Mouse (Mus musculus): ENCODE measurements around the gene Trim67. TPM values are rescaled to one million over a fixed set of nuclear protein-coding genes. Genes with fewer than 3 reads are reported as not detected.

Gene Trim67
- total RNA-seq, 2 experiments from 2014 or later, result 2.0 to 2.2 TPM

DNA sequence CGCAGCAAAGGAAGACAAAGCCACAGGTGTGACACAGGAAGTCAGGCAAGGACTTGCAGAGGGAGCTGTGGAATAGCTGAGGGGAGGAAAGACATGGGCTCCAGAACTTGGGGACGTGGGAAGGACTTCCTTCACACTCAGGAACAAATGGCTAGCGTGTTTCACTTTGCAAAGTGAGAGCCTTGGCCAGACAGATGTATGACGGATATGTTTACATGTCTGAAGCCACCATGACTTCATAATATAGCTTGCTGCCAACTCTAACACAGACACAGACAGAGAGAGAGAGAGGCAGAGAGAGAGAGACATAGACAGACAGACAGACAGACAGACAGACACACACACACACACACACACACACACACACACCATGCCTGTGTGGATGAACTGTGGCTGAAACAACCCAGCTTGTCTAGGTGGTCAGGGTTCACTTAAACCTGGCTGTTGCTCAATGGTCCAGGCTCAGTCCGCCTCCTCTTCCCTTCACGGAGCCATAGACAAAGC is 26.8 kb downstream of the Trim67 start:
- no peak for TF ChIP-seq CTCF (IDR thresholded peaks at IDR 0.05)
- DNase-seq (ENCODE audit: extremely low spot score in 1 of 2, low spot score in 2 of 2), result no peak
- intact Hi-C loops (cut with DNase I), result no loop called here
- Histone ChIP-seq H3K27ac (no peak overlapping the region), H3K4me3 (no peak overlapping the region)

DNA sequence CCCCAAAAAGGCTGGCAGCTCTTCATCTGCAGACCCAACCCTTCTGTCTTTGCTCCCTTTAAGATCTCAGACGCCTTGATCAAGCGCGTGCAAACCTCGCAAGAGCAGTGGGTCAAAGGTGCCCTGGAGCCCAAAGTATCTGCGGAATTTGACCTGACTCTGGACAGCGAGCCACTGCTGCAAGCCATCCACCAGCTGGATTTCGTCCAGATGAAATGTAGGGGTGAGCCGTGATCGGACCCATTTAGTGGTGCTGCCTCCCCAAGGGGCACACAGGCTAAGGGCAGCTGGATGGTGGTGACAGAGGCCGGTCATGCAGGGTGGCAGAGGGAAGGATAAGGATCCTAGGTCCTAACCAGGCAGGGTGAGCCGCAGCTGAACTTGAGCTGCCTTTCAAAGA is 27.2 kb downstream of the Trim67 start:
- H3K27ac ChIP-seq, result no peak overlapping the region
- TF ChIP-seq CTCF (IDR thresholded peaks at IDR 0.05), result no peak
- H3K4me3 ChIP-seq, result no peak overlapping the region
- no peak for DNase-seq (ENCODE audit: extremely low spot score in 1 of 2, low spot score in 2 of 2)
- intact Hi-C loops (cut with DNase I), result no loop called here

DNA sequence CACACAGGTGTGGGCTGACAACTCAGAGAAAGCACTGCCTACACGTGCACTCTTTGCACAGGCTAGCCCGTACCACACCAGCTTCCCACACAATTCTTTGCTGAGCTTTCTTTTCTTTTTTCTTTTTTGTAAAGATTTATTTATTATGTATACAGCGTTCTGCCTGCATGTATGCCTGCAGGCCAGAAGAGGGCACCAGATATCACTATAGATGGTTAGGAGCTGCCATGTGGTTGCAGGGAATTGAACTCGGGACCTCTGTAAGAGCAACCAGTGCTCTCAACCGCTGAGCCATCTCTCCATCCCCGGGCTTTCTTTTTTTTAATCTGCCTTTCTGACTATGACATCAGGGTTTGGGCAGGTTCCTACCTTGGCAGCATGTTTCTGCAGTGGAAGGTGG is 30.6 kb downstream of the Trim67 start:
- intact Hi-C loops (cut with DNase I), result no loop called here
- Histone ChIP-seq H3K27ac (no peak overlapping the region), H3K4me3 (no peak overlapping the region)
- DNase-seq (ENCODE audit: extremely low spot score in 1 of 2, low spot score in 2 of 2), result no peak
- peak; percentile 34 for TF ChIP-seq CTCF (IDR thresholded peaks at IDR 0.05)

DNA sequence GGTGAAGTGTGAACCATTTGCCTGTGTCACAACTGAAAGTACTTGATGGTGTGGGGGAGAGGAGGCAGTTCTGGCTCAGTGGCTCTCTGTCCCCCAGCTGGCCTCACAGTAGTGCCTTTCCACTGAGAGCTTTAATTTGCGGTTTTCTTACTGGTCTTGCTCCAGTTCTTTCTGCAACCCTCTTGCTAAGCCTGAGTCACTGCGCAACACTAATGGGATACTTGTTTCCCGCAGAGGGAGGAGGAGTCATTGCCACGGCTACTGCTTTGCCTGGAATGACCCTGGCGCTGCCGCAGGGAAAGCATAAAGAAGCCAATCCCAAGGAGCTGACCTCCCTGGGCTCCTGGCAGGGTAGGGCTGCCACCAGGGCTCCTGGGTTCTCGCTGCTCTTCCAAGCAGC is 33.8 kb downstream of the Trim67 start:
- DNase-seq (ENCODE audit: extremely low spot score in 1 of 2, low spot score in 2 of 2), result no peak
- H3K4me3 ChIP-seq, result no peak overlapping the region
- H3K27ac ChIP-seq, result no peak overlapping the region; the same call in 1 of the 2 replicates
- intact Hi-C loops (cut with DNase I), result loop anchor here (5.0 kb wide), 1 partner anchor 89 kb away; no protein-coding TSS in a partner anchor
- TF ChIP-seq CTCF (IDR thresholded peaks at IDR 0.05), result no peak

DNA sequence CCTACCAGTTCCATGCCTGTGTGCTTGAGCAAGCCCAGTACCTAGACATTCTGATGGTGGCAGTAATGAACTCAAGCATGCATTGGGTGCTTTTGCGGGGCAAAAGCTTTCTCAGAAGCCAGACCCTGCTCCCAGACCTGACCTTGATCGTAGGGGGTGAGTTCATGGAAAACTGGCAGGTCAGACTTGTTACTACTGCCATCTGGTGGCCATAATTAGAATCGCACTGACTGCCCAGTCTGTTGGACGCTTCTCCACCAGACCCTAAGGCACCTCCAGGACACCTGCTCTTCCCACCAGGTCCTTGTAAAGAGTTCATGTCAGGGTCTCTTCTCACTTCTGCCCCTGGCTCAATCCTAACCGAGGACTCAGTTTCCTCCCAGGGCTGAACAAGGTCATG is 34.5 kb downstream of the Trim67 start:
- DNase-seq (ENCODE audit: extremely low spot score in 1 of 2, low spot score in 2 of 2), result peak; percentile 36 to 48
- Histone ChIP-seq H3K4me3 (no peak overlapping the region), H3K27ac (no peak overlapping the region)
- intact Hi-C loops (cut with DNase I), result loop anchor here (5.0 kb wide), 1 partner anchor 90 kb away; no protein-coding TSS in a partner anchor
- TF ChIP-seq CTCF (IDR thresholded peaks at IDR 0.05), result peak; percentile 92

DNA sequence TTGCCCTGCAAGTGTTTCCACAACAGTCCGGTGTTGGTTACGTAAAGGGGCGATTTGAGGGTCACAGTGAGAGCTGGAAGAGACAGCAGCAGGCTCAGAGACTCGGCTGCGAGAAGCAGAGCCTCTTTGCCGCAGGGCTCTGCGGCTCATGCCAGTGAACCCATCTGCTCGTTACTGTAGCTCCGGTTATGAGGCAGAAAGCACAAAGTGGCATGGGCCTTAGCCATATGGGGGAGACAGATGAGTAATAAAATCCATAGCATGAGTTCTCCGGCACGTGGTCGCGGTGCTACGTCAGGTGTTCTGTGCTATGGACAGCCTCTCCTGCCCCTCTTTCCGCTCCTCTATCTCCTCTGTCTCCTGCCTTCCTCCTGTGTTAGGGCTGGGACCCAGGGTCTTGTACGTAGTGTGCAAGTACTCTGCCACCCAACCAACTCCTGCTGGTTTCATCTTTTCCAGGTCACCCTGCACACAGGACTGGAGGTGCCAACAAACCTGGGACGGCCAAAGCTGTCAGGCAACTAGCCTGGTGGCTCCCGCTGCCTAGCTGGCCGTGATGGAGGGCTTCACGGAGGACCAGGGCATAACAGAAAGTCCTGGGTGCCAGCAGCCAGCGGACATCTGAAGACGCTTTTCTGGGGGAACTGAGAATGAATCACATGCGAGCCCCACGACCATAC is 35.8 kb downstream of the Trim67 start:
- intact Hi-C loops (cut with DNase I), result loop anchor here (5.0 kb wide), 1 partner anchor 91 kb away; no protein-coding TSS in a partner anchor
- Histone ChIP-seq H3K4me3 (no peak overlapping the region), H3K27ac (no peak overlapping the region)

DNA sequence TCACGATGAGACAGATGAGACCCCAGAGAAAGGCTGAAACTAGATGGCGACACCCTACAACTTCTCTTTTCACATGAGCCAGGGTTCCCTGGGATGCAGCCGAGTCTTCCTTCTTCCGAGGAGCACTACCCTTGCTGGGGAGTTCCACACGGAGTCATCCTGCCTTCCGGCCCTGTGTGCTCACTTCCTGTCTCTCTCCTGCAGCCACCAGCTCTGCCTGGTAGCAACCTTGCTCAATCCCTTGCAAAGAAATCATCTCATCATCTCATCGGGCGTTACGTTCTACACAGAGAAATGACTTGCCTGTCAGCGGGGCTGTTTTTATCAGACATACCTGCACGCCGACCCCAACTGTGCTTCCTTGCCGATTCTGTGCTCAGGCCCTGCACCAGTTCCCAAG is 37.2 kb downstream of the Trim67 start:
- H3K4me3 ChIP-seq, result no peak overlapping the region
- DNase-seq (ENCODE audit: extremely low spot score in 1 of 2, low spot score in 2 of 2), result no peak
- intact Hi-C loops (cut with DNase I), result no loop called here
- TF ChIP-seq CTCF (IDR thresholded peaks at IDR 0.05), result no peak
- H3K27ac ChIP-seq, result no peak overlapping the region

More for the DNA sequence above, 35.8 kb downstream of the Trim67 start:
- no peak for TF ChIP-seq CTCF (IDR thresholded peaks at IDR 0.05)
- peak in 1 of 2 experiments; percentile 18 for DNase-seq (ENCODE audit: extremely low spot score in 1 of 2, low spot score in 2 of 2)

DNA sequence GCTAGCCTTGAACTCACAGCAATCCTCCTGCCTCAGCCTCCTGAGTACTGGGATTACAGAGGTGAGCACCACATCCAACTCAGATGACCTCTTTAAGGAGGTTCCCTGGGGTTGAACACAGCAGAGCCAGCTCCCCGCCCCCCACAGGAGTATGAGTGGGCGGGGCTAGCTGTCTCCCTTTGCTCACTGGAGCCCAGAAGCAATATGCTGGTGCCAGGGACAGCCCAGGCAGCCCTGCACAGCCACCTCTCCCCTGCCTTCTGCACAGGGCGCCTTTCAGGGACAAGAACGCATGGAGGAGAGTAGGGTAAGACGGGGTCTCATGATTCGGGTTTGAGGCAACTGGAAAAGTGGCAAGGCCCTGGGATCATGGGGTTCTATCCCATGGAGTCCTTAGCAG is 38.6 kb downstream of the Trim67 start:
- DNase-seq (ENCODE audit: extremely low spot score in 1 of 2, low spot score in 2 of 2), result no peak
- no peak for TF ChIP-seq CTCF (IDR thresholded peaks at IDR 0.05)
- Histone ChIP-seq H3K27ac (no peak overlapping the region), H3K4me3 (no peak overlapping the region)
- intact Hi-C loops (cut with DNase I), result no loop called here

DNA sequence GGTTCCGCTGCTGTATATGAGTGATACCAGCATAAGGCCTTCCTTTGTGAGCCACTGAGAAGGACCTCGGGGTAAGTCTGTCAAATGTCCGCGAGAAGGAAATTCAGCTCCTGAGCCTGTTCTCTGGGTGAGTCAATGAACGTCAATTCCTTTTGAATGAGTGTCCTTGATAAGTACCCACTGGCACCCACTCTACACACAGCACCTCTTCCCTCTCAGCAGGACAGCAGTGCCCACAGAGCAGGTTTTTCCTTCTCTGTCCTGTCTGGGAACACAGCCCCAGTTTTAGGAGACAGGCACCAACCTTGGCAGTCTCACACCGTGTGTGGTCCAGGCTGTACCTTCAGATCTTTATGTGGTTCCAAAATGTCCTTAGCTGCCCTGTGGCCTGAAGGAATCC is 39.0 kb downstream of the Trim67 start:
- Histone ChIP-seq H3K27ac (no peak overlapping the region), H3K4me3 (no peak overlapping the region)
- no peak for TF ChIP-seq CTCF (IDR thresholded peaks at IDR 0.05)
- no peak for DNase-seq (ENCODE audit: extremely low spot score in 1 of 2, low spot score in 2 of 2)
- intact Hi-C loops (cut with DNase I), result no loop called here

DNA sequence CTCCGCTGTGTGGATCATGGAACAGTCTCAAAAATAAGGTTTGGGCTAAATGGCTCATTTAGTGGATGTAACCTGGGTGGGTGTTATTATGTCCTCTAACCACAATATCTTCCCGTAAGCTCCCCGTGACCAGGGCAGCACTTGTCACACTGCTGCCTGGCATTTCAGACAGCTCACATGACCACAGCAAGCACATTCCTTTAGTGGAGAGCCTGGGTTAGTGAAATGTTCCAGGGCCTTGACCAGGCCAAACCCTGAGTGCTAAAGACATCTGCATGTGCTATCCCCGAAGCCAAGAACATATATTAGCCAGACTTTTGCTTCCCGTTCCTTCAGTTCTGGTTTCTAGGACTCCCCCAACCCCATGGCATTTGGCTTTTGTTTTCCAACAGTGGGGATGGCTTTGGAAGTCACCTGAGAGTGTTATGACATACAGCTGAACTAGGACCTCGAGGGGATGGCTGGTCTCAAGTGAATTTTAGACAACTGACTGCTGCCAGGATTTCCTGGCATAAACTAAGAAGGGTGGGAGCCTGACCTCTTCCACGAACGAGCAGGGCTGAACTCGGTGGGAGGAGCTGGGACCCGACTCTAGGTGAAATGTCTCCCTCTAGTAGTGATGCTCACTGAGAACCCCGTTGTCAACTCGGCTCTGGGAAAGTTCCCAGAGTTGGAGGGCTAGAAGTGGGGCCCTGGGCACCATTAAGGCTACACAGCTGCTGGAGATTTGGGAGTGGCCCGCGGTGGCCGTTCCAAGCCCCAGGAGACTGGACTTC is 40.7 kb downstream of the Trim67 start:
- intact Hi-C loops (cut with DNase I), result no loop called here
- no peak for DNase-seq (ENCODE audit: extremely low spot score in 1 of 2, low spot score in 2 of 2)
- no peak for TF ChIP-seq CTCF (IDR thresholded peaks at IDR 0.05)
- Histone ChIP-seq H3K27ac (no peak overlapping the region), H3K4me3 (no peak overlapping the region)

DNA sequence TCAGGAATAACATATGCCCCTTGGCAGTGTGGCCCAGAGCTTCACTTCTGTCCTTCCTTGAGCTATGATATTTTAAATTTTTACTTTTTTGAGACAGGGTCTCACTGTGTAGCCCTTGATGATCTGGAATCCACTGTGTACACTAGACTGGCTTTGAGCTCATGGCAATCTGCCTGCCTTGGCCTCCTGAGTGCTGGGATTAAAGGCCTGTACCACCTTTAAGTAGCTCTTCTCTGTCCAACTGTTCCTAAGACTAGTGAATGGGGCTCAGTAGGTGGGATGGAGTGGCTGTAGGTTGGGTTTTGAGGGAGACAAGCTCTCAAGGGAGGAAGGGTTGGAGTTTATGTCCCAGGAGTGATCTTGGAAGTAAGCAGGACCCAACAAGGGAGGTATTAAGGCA is 43.0 kb downstream of the Trim67 start:
- H3K4me3 ChIP-seq, result no peak overlapping the region
- intact Hi-C loops (cut with DNase I), result no loop called here
- DNase-seq (ENCODE audit: extremely low spot score in 1 of 2, low spot score in 2 of 2), result no peak
- no peak for TF ChIP-seq CTCF (IDR thresholded peaks at IDR 0.05)
- no peak overlapping the region for H3K27ac ChIP-seq

DNA sequence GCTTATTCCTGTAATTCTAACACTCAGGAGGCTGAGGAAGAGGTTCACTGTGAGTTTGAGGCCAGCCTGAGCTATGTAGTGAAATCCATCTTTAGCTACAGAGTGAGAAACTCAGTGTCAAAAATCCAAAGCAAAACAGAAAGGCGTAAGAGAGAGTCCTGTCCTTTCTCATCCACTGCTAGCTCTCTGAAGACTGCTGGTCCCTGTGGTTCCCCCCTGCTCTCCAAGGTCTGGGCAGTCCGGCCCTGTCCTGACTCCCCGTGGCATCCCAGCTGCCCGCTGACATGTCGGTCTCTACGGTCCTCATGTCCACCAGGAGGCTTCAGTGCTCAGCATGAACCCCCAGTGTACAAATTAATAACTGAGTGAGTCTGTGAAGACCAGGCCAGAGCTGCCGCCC is 43.4 kb downstream of the Trim67 start:
- DNase-seq (ENCODE audit: extremely low spot score in 1 of 2, low spot score in 2 of 2), result no peak
- H3K4me3 ChIP-seq, result no peak overlapping the region
- no peak for TF ChIP-seq CTCF (IDR thresholded peaks at IDR 0.05)
- H3K27ac ChIP-seq, result no peak overlapping the region
- intact Hi-C loops (cut with DNase I), result no loop called here
